Mouse (Mus musculus): Measurements from ENCODE around the gene Tpx2. TPM values are rescaled to one million over a fixed set of nuclear protein-coding genes. Genes with fewer than 3 reads are reported as not detected.

Gene Tpx2
- polyA plus RNA-seq, 1 experiment from 2014 or later, result 101 TPM

DNA sequence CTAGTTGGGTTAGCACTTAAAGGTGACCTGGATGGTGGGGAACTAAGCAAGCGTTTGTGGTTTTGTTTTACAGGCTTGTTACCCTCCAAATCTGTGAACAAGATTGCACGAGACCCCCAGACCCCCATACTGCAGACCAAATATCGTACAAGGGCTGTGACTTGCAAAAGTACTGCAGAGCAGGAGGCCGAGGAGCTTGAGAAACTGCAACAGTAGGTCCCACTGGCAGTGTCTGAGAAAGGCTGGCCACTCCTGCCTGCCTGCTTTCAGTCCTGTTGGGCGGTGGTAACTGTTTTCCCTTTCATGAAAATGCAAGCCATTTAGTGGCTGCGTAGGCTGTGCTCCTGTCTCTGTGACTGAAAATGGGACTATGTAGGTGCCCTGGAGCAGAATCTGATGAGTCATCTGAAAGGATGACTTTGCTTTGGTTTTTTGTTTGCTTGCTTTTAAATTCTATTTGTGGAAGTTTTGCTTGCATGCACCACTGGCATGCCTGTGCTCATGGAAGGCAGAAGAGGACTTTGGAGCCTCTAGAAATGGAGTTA lies 36.4 kb downstream of the Tpx2 start:
- H3K27ac ChIP-seq (ENCODE audit: low read length), result no peak overlapping the region
- ATAC-seq (ENCODE audit: low read depth), result no peak
- peaks cover 49% of the 10 kb centered on the region for H3K36me3 ChIP-seq (ENCODE audit: control insufficient read depth, insufficient read depth, low read length)
- 92% methylated on average over 6 of the region's 6 CpGs for WGBS
- H3K9ac ChIP-seq (ENCODE audit: low read length), result no peak overlapping the region
- no peaks in the 10 kb centered on the region for H3K4me1 ChIP-seq (replicated peaks; ENCODE audit: control insufficient read depth, insufficient read depth, low read length)
- no peaks in the 10 kb centered on the region for H3K27me3 ChIP-seq (ENCODE audit: control insufficient read depth, insufficient read depth, low read depth, low read length)
- H3K9me3 ChIP-seq (ENCODE audit: control insufficient read depth, low read length), result no peaks in the 10 kb centered on the region
- H3K4me2 ChIP-seq (ENCODE audit: low read depth, low read length), result no peak overlapping the region
- H3K4me3 ChIP-seq (ENCODE audit: low read length), result no peak overlapping the region

DNA sequence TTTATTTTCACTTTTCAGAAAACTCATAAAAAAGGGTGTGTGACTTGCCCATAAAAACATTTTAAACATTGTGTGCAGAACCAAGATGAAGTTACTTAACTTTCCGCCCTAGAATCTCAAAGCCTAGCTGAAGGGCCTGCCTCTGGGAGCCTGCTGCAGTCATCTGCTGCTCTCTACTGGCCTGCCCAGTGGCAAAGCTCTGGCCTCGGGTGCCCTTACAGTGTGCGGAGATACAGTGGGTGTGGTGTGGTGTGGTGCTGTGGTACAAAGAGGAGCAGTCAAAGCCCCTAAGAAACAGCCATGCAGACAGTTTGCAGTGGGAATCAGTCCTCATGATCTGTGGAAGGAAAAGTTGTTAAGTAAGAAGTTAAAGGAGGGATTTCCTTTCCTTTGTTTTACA lies 39.5 kb downstream of the Tpx2 start:
- no peaks in the 10 kb centered on the region for H3K27me3 ChIP-seq (ENCODE audit: control insufficient read depth, insufficient read depth, low read depth, low read length)
- no peaks in the 10 kb centered on the region for H3K4me1 ChIP-seq (replicated peaks; ENCODE audit: control insufficient read depth, insufficient read depth, low read length)
- no peak overlapping the region for H3K9ac ChIP-seq (ENCODE audit: low read length)
- peaks cover 51% of the 10 kb centered on the region for H3K36me3 ChIP-seq (ENCODE audit: control insufficient read depth, insufficient read depth, low read length)
- H3K27ac ChIP-seq (ENCODE audit: low read length), result no peak overlapping the region
- WGBS, result 90% methylated on average over 3 of the region's 3 CpGs
- no peak overlapping the region for H3K4me3 ChIP-seq (ENCODE audit: low read length)
- H3K9me3 ChIP-seq (ENCODE audit: control insufficient read depth, low read length), result no peaks in the 10 kb centered on the region
- ATAC-seq (ENCODE audit: low read depth), result no peak
- no peak overlapping the region for H3K4me2 ChIP-seq (ENCODE audit: low read depth, low read length)

DNA sequence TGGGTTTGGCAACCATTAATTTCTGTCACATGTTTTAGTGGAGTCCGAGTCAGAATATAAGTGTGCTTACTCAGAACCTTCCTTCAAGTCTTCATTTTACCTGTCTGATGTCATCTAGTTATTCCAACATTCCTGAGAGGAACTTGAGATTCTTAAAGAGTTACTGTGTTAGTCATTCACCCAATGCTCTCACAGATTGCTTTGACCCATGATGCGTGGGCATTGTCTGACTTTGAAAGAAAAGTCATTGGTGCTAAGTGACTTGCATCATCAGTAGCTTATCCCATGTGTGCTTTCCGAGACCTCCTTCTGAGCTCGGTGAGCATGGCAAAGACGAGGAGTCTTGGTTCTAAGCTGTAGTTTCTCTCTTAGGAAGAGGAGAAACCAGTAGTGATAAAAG lies 41.0 kb downstream of the Tpx2 start:
- Histone ChIP-seq H3K9me3 (ENCODE audit: control insufficient read depth, low read length) (no peaks in the 10 kb centered on the region), H3K4me3 (ENCODE audit: low read length) (no peak overlapping the region), H3K9ac (ENCODE audit: low read length) (no peak overlapping the region), H3K27ac (ENCODE audit: low read length) (no peak overlapping the region), H3K4me1 (replicated peaks; ENCODE audit: control insufficient read depth, insufficient read depth, low read length) (no peaks in the 10 kb centered on the region), H3K4me2 (ENCODE audit: low read depth, low read length) (no peak overlapping the region), H3K36me3 (ENCODE audit: control insufficient read depth, insufficient read depth, low read length) (peaks cover 59% of the 10 kb centered on the region), H3K27me3 (ENCODE audit: control insufficient read depth, insufficient read depth, low read depth, low read length) (no peaks in the 10 kb centered on the region)
- ATAC-seq (ENCODE audit: low read depth), result no peak
- 87% methylated on average over 5 of the region's 5 CpGs for WGBS

- 89% methylated on average over 9 of the region's 9 CpGs for WGBS
- no peak overlapping the region for H3K9ac ChIP-seq (ENCODE audit: low read length)
- H3K27me3 ChIP-seq (ENCODE audit: control insufficient read depth, insufficient read depth, low read depth, low read length), result no peaks in the 10 kb centered on the region
- no peak for ATAC-seq (ENCODE audit: low read depth)
- H3K9me3 ChIP-seq (ENCODE audit: control insufficient read depth, low read length), result no peaks in the 10 kb centered on the region
- H3K36me3 ChIP-seq (ENCODE audit: control insufficient read depth, insufficient read depth, low read length), result peaks cover 38% of the 10 kb centered on the region
- no peak overlapping the region for H3K4me2 ChIP-seq (ENCODE audit: low read depth, low read length)
- H3K4me3 ChIP-seq (ENCODE audit: low read length), result no peak overlapping the region
- no peaks in the 10 kb centered on the region for H3K4me1 ChIP-seq (replicated peaks; ENCODE audit: control insufficient read depth, insufficient read depth, low read length)
- H3K27ac ChIP-seq (ENCODE audit: low read length), result no peak overlapping the region
Observed at GRCm38 (mm10) chr2:152895834-152896233, 48.1 kb downstream of the Tpx2 start.

DNA sequence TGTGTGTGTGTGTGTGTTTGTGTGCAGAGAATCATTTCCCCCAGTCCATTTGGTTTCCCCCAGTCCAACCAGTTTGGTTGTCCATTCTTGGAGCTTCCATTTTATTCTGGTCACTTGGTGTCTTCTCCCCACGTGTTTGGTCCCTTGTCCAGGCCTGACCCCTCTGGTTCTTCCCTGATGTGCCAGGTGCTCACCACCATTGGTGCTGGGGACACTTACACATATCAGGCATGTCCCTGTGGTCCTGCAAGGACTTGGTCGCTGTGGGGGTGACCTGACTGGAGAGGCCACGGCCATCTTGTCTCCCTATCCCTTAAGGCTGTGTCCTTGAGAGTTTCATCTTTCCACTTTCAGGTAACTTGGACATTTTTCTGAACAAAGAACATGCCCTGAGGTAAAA lies 49.2 kb downstream of the Tpx2 start:
- Histone ChIP-seq H3K4me3 (ENCODE audit: low read length) (no peak overlapping the region), H3K36me3 (ENCODE audit: control insufficient read depth, insufficient read depth, low read length) (peaks cover 33% of the 10 kb centered on the region), H3K9me3 (ENCODE audit: control insufficient read depth, low read length) (no peaks in the 10 kb centered on the region), H3K27me3 (ENCODE audit: control insufficient read depth, insufficient read depth, low read depth, low read length) (no peaks in the 10 kb centered on the region), H3K4me1 (replicated peaks; ENCODE audit: control insufficient read depth, insufficient read depth, low read length) (no peaks in the 10 kb centered on the region), H3K27ac (ENCODE audit: low read length) (no peak overlapping the region), H3K9ac (ENCODE audit: low read length) (no peak overlapping the region), H3K4me2 (ENCODE audit: low read depth, low read length) (no peak overlapping the region)
- no peak for ATAC-seq (ENCODE audit: low read depth)
- WGBS, result 77% methylated on average over 3 of the region's 3 CpGs

DNA sequence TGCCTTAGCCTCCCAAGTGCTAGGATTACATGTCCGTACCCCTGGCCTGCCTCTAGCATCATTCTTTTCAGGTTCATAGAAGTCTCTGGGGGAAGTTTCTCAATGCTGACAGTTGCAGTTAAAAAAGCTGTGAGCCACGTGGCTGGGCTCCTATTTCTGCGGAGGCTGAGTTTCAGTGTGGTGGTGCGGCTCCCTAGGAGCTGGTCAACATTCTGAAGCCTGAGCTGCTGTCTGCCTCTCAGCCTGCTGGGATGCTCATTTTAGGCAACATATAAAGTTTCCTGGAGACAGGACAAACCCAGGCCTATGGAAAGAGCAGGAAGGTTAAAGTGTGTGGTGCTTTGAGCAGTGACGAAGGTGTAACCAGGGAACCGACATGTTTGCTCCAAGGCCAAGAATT lies 51.2 kb downstream of the Tpx2 start:
- no peaks in the 10 kb centered on the region for H3K9me3 ChIP-seq (ENCODE audit: control insufficient read depth, low read length)
- no peak overlapping the region for H3K27ac ChIP-seq (ENCODE audit: low read length)
- 58% methylated on average over 6 of the region's 6 CpGs for WGBS
- no peak for ATAC-seq (ENCODE audit: low read depth)
- peaks cover 14% of the 10 kb centered on the region for H3K36me3 ChIP-seq (ENCODE audit: control insufficient read depth, insufficient read depth, low read length)
- H3K4me2 ChIP-seq (ENCODE audit: low read depth, low read length), result no peak overlapping the region
- no peak overlapping the region for H3K9ac ChIP-seq (ENCODE audit: low read length)
- H3K4me1 ChIP-seq (replicated peaks; ENCODE audit: control insufficient read depth, insufficient read depth, low read length), result no peaks in the 10 kb centered on the region
- no peak overlapping the region for H3K4me3 ChIP-seq (ENCODE audit: low read length)
- H3K27me3 ChIP-seq (ENCODE audit: control insufficient read depth, insufficient read depth, low read depth, low read length), result no peaks in the 10 kb centered on the region

DNA sequence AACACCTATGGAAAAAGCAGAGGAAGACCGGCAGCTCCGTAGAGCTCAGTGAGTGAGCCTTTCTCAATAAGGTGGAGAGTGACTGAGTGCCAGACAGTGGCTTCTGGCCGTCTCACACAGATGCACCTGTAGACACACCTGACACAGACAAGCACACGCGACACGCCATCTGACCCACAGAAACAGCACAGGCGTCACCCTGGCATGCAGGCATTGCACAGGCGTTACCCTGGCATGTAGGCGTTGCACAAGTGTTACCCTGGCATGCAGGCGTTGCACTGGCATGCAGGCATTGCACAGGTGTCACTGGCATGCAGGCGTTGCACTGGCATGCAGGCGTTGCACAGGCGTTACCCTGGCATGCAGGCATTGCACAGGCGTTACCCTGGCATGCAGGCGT lies 53.5 kb downstream of the Tpx2 start:
- 88% methylated on average over 15 of the region's 15 CpGs for WGBS
- ATAC-seq (ENCODE audit: low read depth), result no peak

GRCm38 (mm10) chr2:152902658-152903057 lies 54.9 kb downstream of the Tpx2 start:
- no peak overlapping the region for H3K4me3 ChIP-seq (ENCODE audit: low read length)
- no peaks in the 10 kb centered on the region for H3K27me3 ChIP-seq (ENCODE audit: control insufficient read depth, insufficient read depth, low read depth, low read length)
- 44% methylated on average over 3 of the region's 3 CpGs for WGBS
- H3K27ac ChIP-seq (ENCODE audit: low read length), result no peak overlapping the region
- peaks cover 16% of the 10 kb centered on the region for H3K4me1 ChIP-seq (replicated peaks; ENCODE audit: control insufficient read depth, insufficient read depth, low read length)
- H3K9me3 ChIP-seq (ENCODE audit: control insufficient read depth, low read length), result no peaks in the 10 kb centered on the region
- no peak overlapping the region for H3K4me2 ChIP-seq (ENCODE audit: low read depth, low read length)
- H3K36me3 ChIP-seq (ENCODE audit: control insufficient read depth, insufficient read depth, low read length), result no peaks in the 10 kb centered on the region
- no peak overlapping the region for H3K9ac ChIP-seq (ENCODE audit: low read length)
- no peak for ATAC-seq (ENCODE audit: low read depth)

More for the DNA sequence above, 53.5 kb downstream of the Tpx2 start:
- Histone ChIP-seq H3K9ac (ENCODE audit: low read length) (no peak overlapping the region), H3K4me2 (ENCODE audit: low read depth, low read length) (no peak overlapping the region), H3K9me3 (ENCODE audit: control insufficient read depth, low read length) (no peaks in the 10 kb centered on the region), H3K36me3 (ENCODE audit: control insufficient read depth, insufficient read depth, low read length) (no peaks in the 10 kb centered on the region), H3K4me1 (replicated peaks; ENCODE audit: control insufficient read depth, insufficient read depth, low read length) (peaks cover 6% of the 10 kb centered on the region; the same call in 1 of the 2 replicates), H3K27me3 (ENCODE audit: control insufficient read depth, insufficient read depth, low read depth, low read length) (no peaks in the 10 kb centered on the region), H3K27ac (ENCODE audit: low read length) (no peak overlapping the region), H3K4me3 (ENCODE audit: low read length) (no peak overlapping the region)

GRCm38 (mm10) chr2:152903586-152903985 lies 55.8 kb downstream of the Tpx2 start:
- no peak overlapping the region for H3K4me2 ChIP-seq (ENCODE audit: low read depth, low read length)
- peaks cover 16% of the 10 kb centered on the region for H3K4me1 ChIP-seq (replicated peaks; ENCODE audit: control insufficient read depth, insufficient read depth, low read length)
- no peaks in the 10 kb centered on the region for H3K9me3 ChIP-seq (ENCODE audit: control insufficient read depth, low read length)
- no peak overlapping the region for H3K4me3 ChIP-seq (ENCODE audit: low read length)
- no peak overlapping the region for H3K27ac ChIP-seq (ENCODE audit: low read length)
- H3K36me3 ChIP-seq (ENCODE audit: control insufficient read depth, insufficient read depth, low read length), result no peaks in the 10 kb centered on the region
- WGBS, result 68% methylated on average over 4 of the region's 4 CpGs
- no peaks in the 10 kb centered on the region for H3K27me3 ChIP-seq (ENCODE audit: control insufficient read depth, insufficient read depth, low read depth, low read length)
- H3K9ac ChIP-seq (ENCODE audit: low read length), result no peak overlapping the region
- no peak for ATAC-seq (ENCODE audit: low read depth)

DNA sequence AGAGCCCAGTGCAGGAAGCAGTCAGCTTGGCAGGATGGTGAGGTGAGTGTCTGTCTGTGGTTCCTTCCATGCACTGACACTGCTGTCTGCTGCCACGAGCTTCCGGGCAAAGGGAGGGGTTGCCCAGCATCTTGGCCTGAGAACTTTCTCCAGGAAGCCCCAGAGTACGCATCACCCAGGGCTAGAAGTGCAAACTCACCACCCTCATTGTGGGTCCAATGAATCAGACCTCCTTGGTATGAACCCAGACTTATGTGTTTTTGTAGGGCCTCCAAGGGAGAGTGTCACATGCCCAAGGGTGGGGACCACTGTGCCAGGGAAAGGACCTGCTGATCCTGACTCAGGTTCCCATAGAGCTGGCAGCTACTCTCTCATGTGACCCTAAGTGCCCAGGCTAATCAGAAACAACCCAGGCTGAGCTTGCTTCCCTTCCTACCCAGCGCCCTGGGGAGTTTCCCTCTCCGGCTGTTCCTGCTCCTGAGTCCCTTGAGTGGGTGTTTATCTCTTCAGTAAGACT lies 56.4 kb downstream of the Tpx2 start:
- no peak overlapping the region for H3K4me2 ChIP-seq (ENCODE audit: low read depth, low read length)
- no peak overlapping the region for H3K4me3 ChIP-seq (ENCODE audit: low read length)
- no peak overlapping the region for H3K27ac ChIP-seq (ENCODE audit: low read length)
- ATAC-seq (ENCODE audit: low read depth), result no peak
- peaks cover 16% of the 10 kb centered on the region for H3K4me1 ChIP-seq (replicated peaks; ENCODE audit: control insufficient read depth, insufficient read depth, low read length)
- H3K27me3 ChIP-seq (ENCODE audit: control insufficient read depth, insufficient read depth, low read depth, low read length), result no peaks in the 10 kb centered on the region
- no peaks in the 10 kb centered on the region for H3K9me3 ChIP-seq (ENCODE audit: control insufficient read depth, low read length)
- 40% methylated on average over 5 of the region's 5 CpGs for WGBS
- H3K9ac ChIP-seq (ENCODE audit: low read length), result no peak overlapping the region
- H3K36me3 ChIP-seq (ENCODE audit: control insufficient read depth, insufficient read depth, low read length), result no peaks in the 10 kb centered on the region
